Mouse (Mus musculus) cortical plate, adult 2 months (tissue): ENCODE measurements at regions not wholly inside any gene's neighbourhood (a gene's known extent, or its start where the extent isn't known, plus 50 kb on each side); places are given as distances from the start of the nearest gene placed in this dataset.

ENCODE experiments used
- CTCF ChIP-seq: fragments of 200-500 bp; IDR thresholded peaks from 2 replicates; pipeline ENCODE4 v1.5.1; 2011; ENCODE audit warnings: mild to moderate bottlenecking, control low read depth, low read length; ENCODE audit not compliant: insufficient read depth; ENCODE audit errors: extremely low read depth
- POLR2A ChIP-seq: fragments of 200-500 bp; IDR thresholded peaks from 2 replicates; pipeline ENCODE4 v1.6.1; 2011; ENCODE audit warnings: mild to moderate bottlenecking, low read length, control low read depth; ENCODE audit not compliant: insufficient read depth; ENCODE audit errors: extremely low read depth

DNA sequence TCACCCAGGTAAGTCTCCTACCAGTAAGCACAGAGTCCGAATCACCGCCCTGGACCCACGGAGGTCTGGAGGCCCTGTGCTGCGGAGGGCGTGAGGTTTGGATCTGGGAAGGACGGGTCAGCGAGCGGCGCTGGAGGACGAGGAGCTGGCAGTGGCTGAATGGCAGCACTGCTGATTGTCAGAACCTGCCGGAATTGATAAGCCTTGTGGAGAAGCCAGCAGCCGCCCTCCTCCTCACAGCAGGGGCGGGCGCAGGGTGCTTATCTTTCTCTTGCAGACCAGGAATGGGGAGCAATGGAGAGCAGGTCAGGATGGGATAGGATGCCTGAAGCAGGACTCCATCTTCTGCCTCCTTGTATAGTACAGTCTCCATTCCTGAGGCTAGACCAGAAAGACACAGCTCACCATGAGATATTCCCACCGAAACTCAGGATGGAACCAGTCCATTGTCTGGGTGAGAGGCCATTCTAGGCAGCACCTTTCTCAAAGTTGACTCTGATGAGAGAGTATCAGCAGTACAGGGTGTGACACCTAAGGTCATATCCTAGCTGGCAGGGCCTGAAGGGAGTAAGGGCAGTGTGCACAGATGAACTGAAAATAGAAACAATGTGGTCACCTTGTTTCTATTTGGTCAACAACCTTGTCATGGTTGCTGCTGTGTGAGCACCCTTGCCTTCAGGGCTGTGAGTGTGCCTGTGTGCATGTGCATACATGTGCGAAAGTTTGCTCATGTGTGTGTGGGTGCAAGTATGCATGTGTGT lies 165.5 kb downstream of the Ajap1 start:
- no peak for TF ChIP-seq CTCF
- TF ChIP-seq POLR2A = no peak
